Mouse (Mus musculus): ENCODE measurements around the gene Phtf2.

- TF ChIP-seq POLR2A (IDR thresholded peaks at IDR 0.05; ENCODE audit: control insufficient read depth, low read depth, low read length): no peak
- no peak for TF ChIP-seq CTCF (IDR thresholded peaks at IDR 0.05; ENCODE audit: control insufficient read depth, insufficient read depth, insufficient replicate concordance, low read depth, low read length)
These were observed 130.9 kb downstream of the Phtf2 start for GRCm38 (mm10) chr5:20751000-20751399.

Measured in testis, adult 2 months (tissue).